Mouse (Mus musculus) left cerebral cortex, adult 2 months (tissue): ENCODE measurements at regions not wholly inside any gene's neighbourhood (a gene's known extent, or its start where the extent isn't known, plus 50 kb on each side); places are given as distances from the start of the nearest gene placed in this dataset.
"Not testable (repeated sequence)": the region's sequence is repeated elsewhere in the genome, so short reads cannot be mapped to it uniquely, and the experiment has no call there.

Experiments used
- DNase-seq, 2 experiments: peaks; one replicate each; pipeline ENCODE4 v3.0.0; 2021 to 2022; ENCODE audit warnings: low spot score in 2 of 2, mixed read lengths in 1 of 2; ENCODE audit errors: extremely low spot score in 1 of 2
- H3K27ac ChIP-seq: fragments of 200-600 bp; 2 replicates; pipeline ENCODE4 v1.8.1; 2022
- H3K4me3 ChIP-seq: fragments of 200-600 bp; 2 replicates; pipeline ENCODE4 v1.8.1; 2022
- CTCF ChIP-seq: fragments of 200-600 bp; IDR thresholded peaks from 2 replicates; pipeline ENCODE4 v1.8.1; 2022; ENCODE audit warnings: antibody characterized with exemption, mild to moderate bottlenecking, moderate library complexity
- intact Hi-C: fragments of 180-260 bp; cut with DNase I; formaldehyde crosslinking; loops from one replicate; pipeline ENCODE4 v1.15.1; 2025

- intact Hi-C loops: no loop called here
- no peak for TF ChIP-seq CTCF
- H3K4me3 ChIP-seq: no peak overlapping the region
- DNase-seq: peak in 1 of 2 experiments; percentile 13
- H3K27ac ChIP-seq: no peak overlapping the region
Observed at GRCm38 (mm10) chr8:37048912-37049692, 55.7 kb downstream of the AI429214 start.

GRCm38 (mm10) chr8:37049969-37050683 is 56.7 kb downstream of the AI429214 start:
- TF ChIP-seq CTCF: no peak
- DNase-seq: peak in 1 of 2 experiments; percentile 16
- no peak overlapping the region for H3K27ac ChIP-seq
- no peak overlapping the region for H3K4me3 ChIP-seq
- intact Hi-C loops: no loop called here

DNA sequence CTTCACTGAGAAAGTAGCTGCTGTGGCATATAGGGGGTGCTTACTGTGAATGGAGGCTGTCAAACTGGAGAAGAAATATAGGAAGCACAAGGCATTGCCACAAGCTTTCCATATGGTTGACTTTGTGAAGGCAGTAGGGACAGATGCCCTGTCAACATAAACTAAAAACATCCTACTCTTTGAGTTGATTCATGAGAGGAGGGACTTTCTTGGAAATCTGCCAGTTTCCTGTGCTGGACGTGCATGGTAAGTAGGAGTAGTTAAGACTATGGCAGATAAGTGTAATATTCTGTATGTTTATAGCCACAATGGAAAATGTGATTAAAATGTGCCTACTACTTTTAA is 57.3 kb downstream of the AI429214 start:
- Histone ChIP-seq H3K27ac (no peak overlapping the region), H3K4me3 (no peak overlapping the region)
- intact Hi-C loops: no loop called here
- DNase-seq: no peak
- no peak for TF ChIP-seq CTCF

- no peak for TF ChIP-seq CTCF
- DNase-seq: no peak
- no peak overlapping the region for H3K27ac ChIP-seq
- no peak overlapping the region for H3K4me3 ChIP-seq
- intact Hi-C loops: no loop called here
Observed at GRCm38 (mm10) chr8:37056376-37056775, 63.0 kb downstream of the AI429214 start.

GRCm38 (mm10) chr8:37058390-37058789 is 65.0 kb downstream of the AI429214 start:
- intact Hi-C loops: no loop called here
- Histone ChIP-seq H3K4me3 (no peak overlapping the region), H3K27ac (no peak overlapping the region)
- DNase-seq: no peak
- no peak for TF ChIP-seq CTCF

DNA sequence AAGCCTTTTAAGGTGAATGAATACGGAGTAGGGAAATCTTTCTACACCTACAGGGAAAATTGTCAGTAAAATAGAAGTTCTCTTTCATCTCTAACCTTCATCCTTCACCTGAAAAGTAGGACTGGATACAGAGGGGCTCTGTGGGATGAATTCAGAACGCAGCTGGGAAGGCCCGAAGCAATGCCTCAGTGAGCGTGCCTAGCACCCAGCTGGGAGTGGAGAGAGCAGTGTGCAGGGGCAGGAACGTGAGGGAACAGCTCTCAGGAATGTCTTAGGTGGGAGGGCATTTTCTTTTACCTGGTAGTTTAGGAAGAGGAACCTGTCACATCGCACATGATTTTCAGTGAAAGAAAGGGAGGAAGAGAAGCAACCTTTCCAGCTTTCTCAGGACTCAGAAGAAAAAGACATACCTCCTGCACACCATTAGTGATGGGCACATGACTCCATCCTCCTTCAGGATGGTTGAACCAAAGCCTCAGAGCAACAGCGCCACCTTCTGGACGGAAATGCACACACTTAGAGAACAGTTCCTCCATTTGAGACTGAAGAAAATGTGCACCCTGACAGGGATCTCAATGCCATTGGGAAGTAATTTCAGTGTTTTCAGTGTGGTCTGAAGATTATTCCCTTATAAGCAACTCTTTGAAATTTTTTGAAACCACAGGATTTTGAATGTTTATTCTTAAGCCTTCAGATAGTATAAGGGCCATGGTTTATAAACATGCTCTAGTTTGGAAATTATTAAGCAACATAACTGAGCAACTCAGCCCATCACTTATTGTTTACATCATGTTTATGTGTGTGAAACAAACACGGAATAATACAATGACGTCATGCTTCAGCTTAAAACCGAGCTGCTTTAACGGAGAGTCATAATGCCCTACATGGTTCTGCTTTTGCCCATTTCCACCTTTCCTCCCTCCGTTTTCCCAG is 68.9 kb downstream of the AI429214 start:
- Histone ChIP-seq H3K27ac (no peak overlapping the region), H3K4me3 (no peak overlapping the region)
- peak; percentile 67 to 76 for DNase-seq
- peak; percentile 83 for TF ChIP-seq CTCF
- intact Hi-C loops: loop anchor here (5.0 to 10.0 kb wide), 3 partner anchors 447 to 700 kb away; no protein-coding TSS in a partner anchor

DNA sequence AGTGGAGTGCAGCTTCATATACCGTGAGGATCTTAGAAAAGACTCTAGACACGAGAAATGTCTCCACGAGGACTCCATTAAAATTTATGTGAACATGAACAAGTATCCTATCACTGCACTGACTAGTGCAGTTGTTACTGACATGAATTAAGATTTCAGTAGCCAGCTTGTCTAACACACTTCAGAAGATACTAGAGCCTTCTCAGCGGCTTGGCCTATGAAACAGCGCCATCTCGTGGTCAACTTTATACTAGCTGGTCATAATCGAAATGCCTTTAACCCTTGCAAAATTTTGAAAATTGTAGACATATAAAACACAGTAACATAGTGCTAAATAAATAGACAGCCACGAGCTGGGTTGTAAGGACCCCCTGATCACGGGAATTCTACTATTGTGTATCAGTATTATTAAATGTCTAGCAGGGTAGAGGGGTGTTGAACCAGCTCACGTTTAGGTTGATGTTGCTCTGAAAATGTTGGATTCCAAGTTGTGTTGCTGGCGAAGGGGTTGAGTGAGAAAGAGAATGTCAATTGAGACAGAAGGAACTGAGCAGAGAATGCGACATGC is 70.4 kb downstream of the AI429214 start:
- H3K4me3 ChIP-seq: no peak overlapping the region
- intact Hi-C loops: loop anchor here (5.0 to 10.0 kb wide), 3 partner anchors 449 to 702 kb away; no protein-coding TSS in a partner anchor
- DNase-seq: peak; percentile 71 to 83
- TF ChIP-seq CTCF: peak; percentile 85
- H3K27ac ChIP-seq: no peak overlapping the region

DNA sequence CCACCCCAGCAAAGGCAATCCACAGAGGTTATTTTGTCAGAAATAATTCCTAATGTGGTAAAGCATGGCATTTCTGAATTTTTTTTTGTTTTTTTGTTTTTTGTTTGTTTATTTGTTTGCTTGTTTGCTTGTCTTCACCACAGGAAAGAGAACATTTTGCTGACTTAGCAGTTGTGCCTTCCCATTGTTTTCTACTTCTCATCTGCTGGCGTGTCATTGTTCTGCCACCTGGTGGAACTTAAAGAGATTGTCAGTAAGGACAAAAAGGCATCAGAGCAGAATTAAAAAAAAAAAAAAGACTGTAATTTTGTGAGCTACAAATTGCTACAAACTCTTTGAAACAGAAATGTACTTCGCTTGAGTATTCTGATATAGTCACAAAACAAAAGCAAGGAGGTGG is 79.5 kb downstream of the AI429214 start:
- TF ChIP-seq CTCF: peak; percentile 65
- no peak overlapping the region for H3K27ac ChIP-seq
- intact Hi-C loops: no loop called here
- no peak for DNase-seq
- no peak overlapping the region for H3K4me3 ChIP-seq

- Histone ChIP-seq H3K27ac (no peak overlapping the region), H3K4me3 (no peak overlapping the region)
- TF ChIP-seq CTCF: no peak
- DNase-seq: no peak
- intact Hi-C loops: no loop called here
Observed at GRCm38 (mm10) chr8:37099727-37100126, 106.3 kb downstream of the AI429214 start.

DNA sequence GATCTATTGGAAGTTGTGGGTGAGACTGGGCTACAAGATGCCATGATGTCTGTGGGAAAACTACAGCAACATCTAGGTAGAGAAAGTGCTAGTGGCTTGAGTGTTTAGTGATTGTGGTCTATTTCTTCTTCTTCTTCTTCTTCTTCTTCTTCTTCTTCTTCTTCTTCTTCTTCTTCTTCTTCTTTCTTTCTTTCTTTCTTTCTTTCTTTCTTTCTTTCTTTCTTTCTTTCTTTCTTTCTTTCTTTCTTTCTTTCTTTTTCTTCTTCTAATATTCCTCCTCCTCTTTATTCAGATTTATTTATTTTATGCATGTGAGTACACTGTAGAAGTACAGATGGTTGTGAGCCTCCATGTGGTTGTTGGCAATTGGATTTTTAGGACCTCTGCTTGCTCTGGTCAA is 119.0 kb downstream of the AI429214 start:
- DNase-seq, H3K4me3 ChIP-seq, H3K27ac ChIP-seq, intact Hi-C loops: not testable (repeated sequence)

- Histone ChIP-seq H3K4me3 (no peak overlapping the region), H3K27ac (no peak overlapping the region)
- TF ChIP-seq CTCF: no peak
- no peak for DNase-seq
- intact Hi-C loops: no loop called here
Observed at GRCm38 (mm10) chr8:37125834-37126233, 132.4 kb downstream of the AI429214 start.
